Mouse (Mus musculus): ENCODE data around the gene Map1s. TPM values are rescaled to one million over a fixed set of nuclear protein-coding genes. Genes with fewer than 3 reads are reported as not detected.

The Map1s gene
- polyA plus RNA-seq, 1 experiment, result 58.4 TPM

GRCm38 (mm10) chr8:70897021-70897680 lies 8.6 kb upstream of the Map1s start, which contains the start of gene Rpl18a:
Gene Rpl18a (minus strand): TSS chr8:70897412.
- under 1% methylated on average over 60 of the region's 60 CpGs for WGBS
- peaks cover 3% of the 10 kb centered on the region for H3K4me1 ChIP-seq (ENCODE audit: control insufficient read depth, insufficient read depth, low read length)
- peak within 1 kb of the TSS; percentile 85 for H3K4me3 ChIP-seq (replicated peaks; ENCODE audit: extremely low read depth, low read depth, low read length)
- no peak for TF ChIP-seq CTCF (IDR thresholded peaks at IDR 0.05; ENCODE audit: insufficient read depth, low read length)
- peak; percentile 97 for TF ChIP-seq POLR2A (IDR thresholded peaks at IDR 0.05; ENCODE audit: borderline replicate concordance, extremely low read depth, low read depth, low read length)
- peak; percentile 94 for DNase-seq

GRCm38 (mm10) chr8:70897681-70898413 lies 7.9 kb upstream of the Map1s start:
- TF ChIP-seq CTCF (IDR thresholded peaks at IDR 0.05; ENCODE audit: insufficient read depth, low read length) (peak; percentile 97), POLR2A (IDR thresholded peaks at IDR 0.05; ENCODE audit: borderline replicate concordance, extremely low read depth, low read depth, low read length) (no peak)
- H3K4me1 ChIP-seq (ENCODE audit: control insufficient read depth, insufficient read depth, low read length), result peaks cover 3% of the 10 kb centered on the region
- H3K4me3 ChIP-seq (replicated peaks; ENCODE audit: extremely low read depth, low read depth, low read length), result peak overlapping the region; percentile 84
- DNase-seq, result peak; percentile 84
- WGBS, result under 1% methylated on average over 20 of the region's 20 CpGs

- H3K4me1 ChIP-seq (ENCODE audit: control insufficient read depth, insufficient read depth, low read length), result peaks cover 3% of the 10 kb centered on the region
- 38% methylated on average over 2 of the region's 2 CpGs for WGBS
- TF ChIP-seq CTCF (IDR thresholded peaks at IDR 0.05; ENCODE audit: insufficient read depth, low read length) (no peak), POLR2A (IDR thresholded peaks at IDR 0.05; ENCODE audit: borderline replicate concordance, extremely low read depth, low read depth, low read length) (no peak)
- H3K4me3 ChIP-seq (replicated peaks; ENCODE audit: extremely low read depth, low read depth, low read length), result no peak overlapping the region
- DNase-seq, result no peak
These were observed 7.0 kb upstream of the Map1s start for GRCm38 (mm10) chr8:70898661-70899198.

DNA sequence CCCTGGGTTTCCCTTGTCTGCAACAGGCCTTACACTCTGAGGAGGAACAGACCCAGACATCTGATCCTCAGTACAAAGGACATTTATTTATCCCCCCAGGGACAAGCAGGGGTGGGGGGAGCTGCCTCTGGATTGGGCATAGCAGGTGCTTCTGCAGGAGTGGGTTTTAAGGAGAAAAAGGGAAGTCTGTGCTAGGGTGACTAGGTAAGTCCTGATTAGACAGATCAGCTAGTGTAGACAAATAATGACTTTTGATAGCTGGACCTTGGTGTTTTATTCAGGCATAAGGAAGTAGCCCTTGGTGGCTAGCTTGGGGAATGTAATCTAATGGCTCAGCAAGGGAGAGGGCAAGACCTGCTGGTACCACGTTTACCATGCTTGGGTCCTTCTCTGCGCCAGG lies 6.5 kb upstream of the Map1s start:
- TF ChIP-seq POLR2A (IDR thresholded peaks at IDR 0.05; ENCODE audit: borderline replicate concordance, extremely low read depth, low read depth, low read length) (no peak), CTCF (IDR thresholded peaks at IDR 0.05; ENCODE audit: insufficient read depth, low read length) (no peak)
- Histone ChIP-seq H3K4me1 (ENCODE audit: control insufficient read depth, insufficient read depth, low read length) (peaks cover 4% of the 10 kb centered on the region), H3K4me3 (replicated peaks; ENCODE audit: extremely low read depth, low read depth, low read length) (no peak overlapping the region)
- no peak for DNase-seq
- 76% methylated on average over 2 of the region's 2 CpGs for WGBS

DNA sequence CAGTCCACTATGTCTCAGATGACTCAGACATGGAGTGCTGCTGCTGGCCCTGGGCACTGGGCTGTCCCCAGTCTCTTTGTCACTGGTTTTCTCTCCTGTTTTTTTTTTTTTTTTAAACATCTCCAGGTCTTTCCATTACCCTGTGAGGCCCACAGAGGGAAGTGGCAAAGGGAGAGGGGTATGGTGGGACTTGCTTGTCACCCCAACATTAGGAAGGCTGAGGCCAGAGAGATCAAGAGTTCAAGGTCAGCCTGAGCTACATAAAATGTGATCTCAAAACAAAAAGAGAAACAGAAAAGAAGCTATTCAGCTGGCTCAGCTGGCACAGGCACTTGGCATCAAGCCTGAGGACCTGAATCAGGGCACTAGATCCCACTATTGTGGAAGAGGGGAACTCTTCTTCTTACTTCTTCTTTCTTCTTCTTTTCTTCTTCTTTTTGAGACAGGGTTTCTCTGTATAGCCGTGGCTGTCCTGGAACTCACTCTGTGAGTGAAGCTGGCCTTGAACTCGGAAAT lies 4.8 kb upstream of the Map1s start:
- TF ChIP-seq POLR2A (IDR thresholded peaks at IDR 0.05; ENCODE audit: borderline replicate concordance, extremely low read depth, low read depth, low read length) (no peak), CTCF (IDR thresholded peaks at IDR 0.05; ENCODE audit: insufficient read depth, low read length) (no peak)
- DNase-seq, result no peak
- WGBS, result 66% methylated on average over 2 of the region's 2 CpGs
- Histone ChIP-seq H3K4me1 (ENCODE audit: control insufficient read depth, insufficient read depth, low read length) (peaks cover 9% of the 10 kb centered on the region), H3K4me3 (replicated peaks; ENCODE audit: extremely low read depth, low read depth, low read length) (no peak overlapping the region)

DNA sequence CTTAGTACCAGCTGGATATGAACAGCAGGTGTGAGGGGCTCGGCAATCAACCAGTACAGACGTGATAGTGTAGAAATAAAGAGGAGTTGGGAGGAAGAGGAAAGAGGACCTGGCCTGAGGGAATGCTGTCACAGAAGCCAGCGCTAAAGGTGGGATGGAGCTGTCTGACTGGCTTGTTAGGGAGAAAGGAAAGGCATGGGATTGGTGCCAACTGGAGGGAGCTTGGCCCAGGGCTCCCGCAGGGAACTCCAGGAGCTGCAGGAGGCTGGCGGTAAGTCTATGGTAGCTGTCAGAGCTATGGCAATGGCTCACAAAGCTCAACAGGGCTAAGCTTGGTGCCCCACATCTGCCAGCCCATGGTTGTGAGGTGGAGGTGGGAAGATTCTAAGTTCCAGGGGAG lies 3.5 kb upstream of the Map1s start:
- H3K4me1 ChIP-seq (ENCODE audit: control insufficient read depth, insufficient read depth, low read length), result peaks cover 11% of the 10 kb centered on the region; the same call in 1 of the 2 replicates
- H3K4me3 ChIP-seq (replicated peaks; ENCODE audit: extremely low read depth, low read depth, low read length), result no peak overlapping the region
- no peak for TF ChIP-seq POLR2A (IDR thresholded peaks at IDR 0.05; ENCODE audit: borderline replicate concordance, extremely low read depth, low read depth, low read length)
- no peak for TF ChIP-seq CTCF (IDR thresholded peaks at IDR 0.05; ENCODE audit: insufficient read depth, low read length)
- DNase-seq, result no peak
- WGBS, result 30% methylated on average over 5 of the region's 5 CpGs

DNA sequence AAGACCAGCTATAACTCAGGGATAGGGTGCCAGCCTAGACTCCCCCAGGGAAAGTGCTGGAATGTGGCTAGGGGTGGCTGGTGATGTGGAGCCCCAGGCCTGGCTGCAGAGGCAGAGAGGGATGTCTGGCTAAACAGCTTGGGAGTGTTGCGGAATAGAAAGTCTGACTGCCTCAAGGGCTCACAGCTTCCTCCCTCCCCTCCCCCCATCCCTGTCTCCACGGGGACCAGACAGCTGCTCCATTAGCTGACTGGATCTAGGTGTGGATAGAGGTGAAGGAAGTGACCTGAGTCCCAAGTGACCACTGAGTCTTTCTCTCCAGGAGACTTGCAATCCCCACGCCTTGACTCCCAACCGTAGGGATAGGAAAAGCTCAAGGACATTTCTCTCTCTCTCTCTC lies 2.6 kb upstream of the Map1s start:
- 46% methylated on average over 4 of the region's 4 CpGs for WGBS
- H3K4me1 ChIP-seq (ENCODE audit: control insufficient read depth, insufficient read depth, low read length), result peaks cover 11% of the 10 kb centered on the region; the same call in 1 of the 2 replicates
- DNase-seq, result no peak
- TF ChIP-seq POLR2A (IDR thresholded peaks at IDR 0.05; ENCODE audit: borderline replicate concordance, extremely low read depth, low read depth, low read length), result no peak
- no peak for TF ChIP-seq CTCF (IDR thresholded peaks at IDR 0.05; ENCODE audit: insufficient read depth, low read length)
- H3K4me3 ChIP-seq (replicated peaks; ENCODE audit: extremely low read depth, low read depth, low read length), result no peak overlapping the region

- no peak overlapping the region for H3K4me3 ChIP-seq (replicated peaks; ENCODE audit: extremely low read depth, low read depth, low read length)
- TF ChIP-seq CTCF (IDR thresholded peaks at IDR 0.05; ENCODE audit: insufficient read depth, low read length) (no peak), POLR2A (IDR thresholded peaks at IDR 0.05; ENCODE audit: borderline replicate concordance, extremely low read depth, low read depth, low read length) (no peak)
- DNase-seq, result no peak
- H3K4me1 ChIP-seq (ENCODE audit: control insufficient read depth, insufficient read depth, low read length), result peaks cover 11% of the 10 kb centered on the region; the same call in 1 of the 2 replicates
These were observed 2.1 kb upstream of the Map1s start for GRCm38 (mm10) chr8:70903582-70903981.

GRCm38 (mm10) chr8:70904532-70904931 lies 1.2 kb upstream of the Map1s start:
- Histone ChIP-seq H3K4me1 (ENCODE audit: control insufficient read depth, insufficient read depth, low read length) (peaks cover 11% of the 10 kb centered on the region; the same call in 1 of the 2 replicates), H3K4me3 (replicated peaks; ENCODE audit: extremely low read depth, low read depth, low read length) (no peak overlapping the region)
- TF ChIP-seq POLR2A (IDR thresholded peaks at IDR 0.05; ENCODE audit: borderline replicate concordance, extremely low read depth, low read depth, low read length) (no peak), CTCF (IDR thresholded peaks at IDR 0.05; ENCODE audit: insufficient read depth, low read length) (no peak)
- no peak for DNase-seq
- 18% methylated on average over 4 of the region's 4 CpGs for WGBS

Measured in lung, adult 2 months (tissue).